Mouse (Mus musculus) heart, adult 11 months (tissue): ENCODE data around the gene 4933403O08Rik.
A peak's percentile ranks its signal among the peaks of the same experiment; 100 is the strongest.

Experiments used
- DNase-seq: peaks from one replicate; pipeline ENCODE4 v3.0.0; 2022

The 4933403O08Rik gene

GRCm38 (mm10) chrX:112238749-112239148, at the start of gene 4933403O08Rik:
TSS of gene 4933403O08Rik (plus strand) at chrX:112239049.
- DNase-seq = peak; percentile 48

- no peak for DNase-seq
Measured at GRCm38 (mm10) chrX:112242916-112243315, 4.1 kb downstream of the 4933403O08Rik start.

GRCm38 (mm10) chrX:112255513-112255912, 16.7 kb downstream of the 4933403O08Rik start:
- DNase-seq = no peak

DNA sequence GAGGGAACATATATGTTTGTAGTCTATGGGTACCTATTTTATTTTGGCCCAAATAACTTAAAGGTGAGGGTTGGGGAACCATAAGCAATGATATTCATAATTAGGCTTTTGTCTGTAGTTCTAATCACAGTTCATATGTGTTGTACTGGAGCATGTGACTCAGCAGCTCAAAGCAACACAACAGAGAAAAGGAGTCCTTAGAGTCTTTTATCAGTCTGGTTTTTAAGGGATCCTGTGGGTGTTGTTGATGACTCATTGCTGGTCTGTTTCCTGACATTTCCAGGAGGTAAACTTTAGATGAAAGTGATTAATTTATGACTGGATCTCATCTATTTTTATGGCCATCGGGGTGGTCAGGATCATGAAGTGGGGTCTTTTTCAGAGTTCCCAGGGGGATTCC, 34.7 kb downstream of the 4933403O08Rik start:
- no peak for DNase-seq
